Mouse (Mus musculus) spleen, embryonic (tissue): ENCODE results near the gene Serpina3j.
"Not testable (repeated sequence)": the region's sequence is repeated elsewhere in the genome, so short reads cannot be mapped to it uniquely, and the experiment has no call there.

Experiments
- CTCF ChIA-PET: fragments of 350-600 bp; sonication (Branson Sonifier 250); formaldehyde crosslinking; loops from one replicate; lab custom pipeline; 2022; lab: Charles Lee

The Serpina3j gene

GRCm38 (mm10) chr12:104314253-104314652 lies at the start of gene Serpina3j:
Gene Serpina3j, plus strand, starts transcription at chr12:104314553.
- CTCF ChIA-PET, result no interaction called here

DNA sequence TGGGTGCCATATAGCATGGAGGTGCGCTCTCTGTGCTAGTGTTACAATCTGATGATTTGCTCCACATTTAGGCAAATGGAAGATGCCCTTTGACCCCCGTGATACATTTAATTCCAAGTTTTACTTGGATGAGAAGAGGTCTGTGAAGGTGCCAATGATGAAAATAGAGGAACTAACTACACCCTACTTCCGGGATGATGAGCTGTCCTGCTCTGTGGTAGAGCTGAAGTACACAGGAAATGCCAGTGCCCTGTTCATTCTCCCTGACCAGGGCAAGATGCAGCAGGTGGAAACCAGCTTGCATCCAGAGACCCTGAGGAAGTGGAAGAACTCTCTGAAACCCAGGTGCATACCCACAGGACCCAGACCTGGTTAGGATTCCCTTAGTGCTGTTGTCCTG lies 48.0 kb upstream of the Serpina3j start:
- CTCF ChIA-PET, result no interaction called here

- CTCF ChIA-PET, result no interaction called here
Observed at GRCm38 (mm10) chr12:104278216-104279055, 35.9 kb upstream of the Serpina3j start.

GRCm38 (mm10) chr12:104279056-104279435 lies 35.3 kb upstream of the Serpina3j start:
- CTCF ChIA-PET, result no interaction called here

DNA sequence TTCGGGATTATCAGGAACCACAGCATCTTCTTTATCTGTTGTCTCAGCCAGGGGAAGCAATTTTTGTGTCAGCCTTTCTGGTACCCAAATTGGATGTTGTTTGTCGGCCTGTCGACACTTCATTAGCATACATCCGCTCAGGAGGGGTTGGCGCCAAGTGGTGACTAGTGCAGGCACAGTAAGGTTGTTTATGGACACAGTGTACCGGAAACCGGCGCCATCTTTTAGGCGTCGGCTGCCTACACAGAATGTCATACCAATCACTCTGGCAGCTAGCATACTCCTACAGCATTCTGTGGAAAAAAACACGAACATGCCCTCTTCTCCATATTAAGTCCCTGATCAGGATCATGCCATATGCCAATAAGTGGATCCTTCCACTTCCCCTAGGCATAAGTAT lies 31.0 kb upstream of the Serpina3j start:
- CTCF ChIA-PET, result no interaction called here

- CTCF ChIA-PET, result no interaction called here
Observed at GRCm38 (mm10) chr12:104288336-104288735, 26.0 kb upstream of the Serpina3j start.

DNA sequence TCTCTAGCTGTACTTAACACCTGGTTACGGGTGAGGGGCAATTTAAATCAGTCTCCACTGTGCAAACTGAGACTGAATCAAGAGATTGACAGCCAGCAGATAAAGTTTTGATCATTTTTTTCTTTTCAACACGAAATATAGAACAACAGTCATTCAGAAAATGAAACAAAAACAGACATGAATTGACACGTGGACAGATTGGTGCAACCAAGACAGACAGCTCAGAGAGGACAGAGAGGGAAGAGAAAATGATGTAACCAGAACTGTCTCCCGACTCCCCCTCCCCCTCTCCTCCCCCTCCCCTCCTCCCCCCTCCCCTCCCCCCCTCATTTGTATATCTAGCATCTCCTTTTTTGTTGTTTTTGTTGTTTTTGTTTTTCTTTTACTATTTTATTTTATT lies 24.5 kb upstream of the Serpina3j start:
- CTCF ChIA-PET, result interaction anchor here (0.7 kb wide), 1 partner anchor 249 kb away, joined by 9 read pairs; no protein-coding TSS in a partner anchor

DNA sequence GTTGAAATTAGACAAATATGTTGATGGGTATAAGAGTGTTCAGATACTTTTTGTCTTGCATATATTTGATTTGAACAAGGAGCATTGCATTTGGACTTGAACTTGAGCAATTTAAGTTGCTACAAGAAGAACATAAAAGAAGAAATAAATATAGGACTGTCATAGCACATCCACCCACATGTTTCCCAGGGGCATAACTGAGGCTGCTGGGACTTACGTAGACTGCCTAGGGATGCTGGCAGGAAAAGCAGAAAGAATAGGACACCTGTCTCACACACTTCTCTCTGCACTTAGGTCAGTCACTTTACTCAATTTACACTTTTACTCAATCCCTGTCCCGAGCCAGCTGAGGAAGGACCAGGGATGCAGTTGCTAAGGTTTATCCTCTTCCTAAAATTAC lies 20.4 kb upstream of the Serpina3j start:
- CTCF ChIA-PET, result no interaction called here

DNA sequence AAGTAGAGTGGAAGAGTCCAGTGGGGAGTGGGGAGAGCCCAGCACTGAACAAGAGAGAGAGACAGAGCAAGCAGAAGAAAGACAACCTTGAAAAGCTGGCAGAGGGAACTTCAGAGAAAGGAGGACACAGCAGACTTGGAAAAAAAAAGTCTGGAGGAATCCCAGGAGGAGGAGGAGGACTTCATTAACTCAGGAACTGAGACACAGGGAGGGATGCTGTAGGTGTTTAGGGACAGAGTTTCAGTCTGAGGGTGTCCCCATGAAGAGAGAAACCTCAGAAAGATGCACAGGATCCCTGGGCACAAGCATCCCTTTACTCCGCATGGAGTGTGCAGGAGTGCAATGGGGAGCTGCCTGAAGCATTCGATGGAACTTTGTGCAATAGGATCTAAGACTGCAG lies 16.3 kb upstream of the Serpina3j start:
- CTCF ChIA-PET, result no interaction called here

GRCm38 (mm10) chr12:104305991-104306390 lies 8.4 kb upstream of the Serpina3j start:
- CTCF ChIA-PET, result no interaction called here

DNA sequence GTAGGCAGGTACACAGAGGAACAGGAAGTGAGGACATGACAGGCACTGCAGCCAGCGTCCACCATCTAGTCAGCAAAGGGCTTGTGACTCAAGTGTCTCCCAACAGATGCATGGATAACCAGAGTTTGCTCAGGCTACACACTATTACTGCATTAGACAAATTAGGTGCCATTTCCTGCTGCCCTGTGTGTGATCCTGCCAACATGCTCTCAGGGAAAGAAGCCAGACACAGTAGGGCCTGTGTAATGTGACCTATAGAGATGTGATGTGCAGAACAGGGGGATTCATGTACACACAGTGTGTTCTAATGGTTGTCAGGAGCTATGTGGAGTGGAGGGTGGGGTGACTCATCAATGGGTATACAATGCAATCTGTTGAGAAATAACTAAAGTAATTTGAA lies 8.1 kb downstream of the Serpina3j start:
- CTCF ChIA-PET, result no interaction called here

DNA sequence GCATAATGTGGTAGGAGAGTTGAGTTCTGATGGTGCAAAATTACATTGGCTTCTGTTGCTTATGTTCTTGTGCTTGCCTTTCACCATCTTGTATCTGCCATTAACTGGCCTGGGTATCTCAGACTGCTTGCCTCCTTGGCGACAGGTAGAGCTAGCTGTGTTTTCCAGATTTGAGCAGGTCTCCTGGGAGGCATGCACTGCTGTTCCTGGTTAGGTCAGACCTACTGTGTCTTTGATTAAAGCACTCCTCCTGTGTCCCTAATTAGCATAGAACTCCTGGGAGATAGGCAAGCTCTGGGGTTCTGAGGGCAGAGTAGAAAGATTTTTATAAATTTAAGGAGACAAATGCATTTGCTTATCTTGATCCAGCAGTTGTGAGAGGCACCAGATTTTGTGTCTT lies 17.3 kb downstream of the Serpina3j start:
- CTCF ChIA-PET, result no interaction called here

DNA sequence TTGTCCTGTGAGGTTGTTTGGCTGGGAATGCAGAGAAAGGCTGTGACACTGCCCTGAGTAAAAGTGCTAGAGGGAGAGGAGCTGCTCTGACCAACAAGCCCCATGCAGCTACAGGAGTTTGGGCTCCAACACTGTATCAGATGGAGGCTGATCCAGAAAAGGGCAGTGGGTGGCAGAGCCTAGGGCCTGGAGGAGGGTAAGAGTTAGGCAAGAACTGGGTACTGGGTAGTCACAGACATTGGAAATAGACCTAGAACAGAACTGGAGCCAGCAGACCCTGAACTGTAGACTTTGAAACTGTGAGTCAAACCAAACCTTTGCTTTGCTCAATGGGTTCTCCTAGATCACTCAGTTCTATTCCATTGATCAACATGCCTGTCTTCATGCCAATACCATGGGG lies 22.5 kb downstream of the Serpina3j start:
- CTCF ChIA-PET, result not testable (repeated sequence)

DNA sequence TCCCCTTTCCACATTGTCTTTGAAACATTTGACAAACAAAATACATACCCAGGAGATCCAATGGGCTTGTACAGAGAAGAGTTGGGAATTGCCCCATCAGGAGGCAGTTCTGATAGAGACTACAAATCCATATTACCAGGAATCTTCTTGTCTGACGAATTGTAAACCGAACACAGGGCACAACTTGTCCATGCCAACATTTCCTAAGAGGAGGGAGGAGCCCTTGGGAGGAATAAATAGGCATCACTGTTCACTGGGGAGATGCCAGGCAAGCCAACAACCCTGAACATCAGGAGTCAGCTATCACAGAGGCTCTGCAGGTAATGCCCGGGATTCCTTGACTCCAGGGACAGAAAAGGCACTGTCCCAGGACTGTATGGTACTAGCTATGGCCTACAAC lies 23.9 kb downstream of the Serpina3j start, which contains the start of the genes Serpina3k and Serpina3m:
Gene Serpina3k, plus strand, starts transcription at position 261 of the 400 bp plus-strand sequence.
Gene Serpina3m, plus strand, starts transcription at position 261 of the 400 bp plus-strand sequence.
- CTCF ChIA-PET, result not testable (repeated sequence)

DNA sequence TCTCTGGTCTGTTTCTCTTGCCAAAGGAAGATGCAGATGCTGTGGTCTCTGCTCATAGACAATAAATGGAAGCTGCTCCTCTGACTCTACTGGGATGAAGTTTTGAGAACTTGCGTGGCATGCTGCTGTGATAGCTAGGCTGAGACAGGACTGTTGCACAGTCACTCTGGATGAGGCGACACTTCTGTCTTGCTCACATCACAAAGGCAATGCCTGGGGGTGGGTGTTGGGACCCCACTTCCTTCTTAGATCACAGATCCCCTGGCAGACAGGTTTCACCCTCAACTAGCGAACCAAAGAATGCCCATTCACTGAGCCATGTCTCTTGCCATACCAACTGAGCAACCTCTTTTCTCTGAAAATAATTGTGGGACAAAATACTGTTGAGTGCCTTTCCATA lies 24.4 kb downstream of the Serpina3j start:
- CTCF ChIA-PET, result no interaction called here

- CTCF ChIA-PET, result not testable (repeated sequence)
Observed at GRCm38 (mm10) chr12:104342489-104342888, 28.1 kb downstream of the Serpina3j start.

DNA sequence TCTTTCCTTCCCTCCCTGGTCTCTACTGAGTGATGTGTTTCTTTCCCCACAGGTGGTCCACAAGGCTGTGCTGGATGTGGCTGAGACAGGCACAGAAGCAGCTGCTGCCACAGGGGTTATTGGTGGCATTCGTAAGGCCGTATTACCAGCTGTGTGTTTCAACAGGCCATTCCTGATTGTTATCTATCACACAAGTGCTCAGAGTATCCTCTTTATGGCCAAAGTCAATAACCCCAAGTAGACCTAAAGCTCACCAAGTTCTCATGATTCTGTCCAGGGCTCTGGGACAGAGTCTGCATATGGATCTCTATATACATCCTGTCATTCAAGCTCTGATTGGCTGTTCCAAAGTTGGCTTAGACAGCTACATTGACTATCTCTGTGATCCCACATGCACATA lies 30.8 kb downstream of the Serpina3j start:
- CTCF ChIA-PET, result no interaction called here

DNA sequence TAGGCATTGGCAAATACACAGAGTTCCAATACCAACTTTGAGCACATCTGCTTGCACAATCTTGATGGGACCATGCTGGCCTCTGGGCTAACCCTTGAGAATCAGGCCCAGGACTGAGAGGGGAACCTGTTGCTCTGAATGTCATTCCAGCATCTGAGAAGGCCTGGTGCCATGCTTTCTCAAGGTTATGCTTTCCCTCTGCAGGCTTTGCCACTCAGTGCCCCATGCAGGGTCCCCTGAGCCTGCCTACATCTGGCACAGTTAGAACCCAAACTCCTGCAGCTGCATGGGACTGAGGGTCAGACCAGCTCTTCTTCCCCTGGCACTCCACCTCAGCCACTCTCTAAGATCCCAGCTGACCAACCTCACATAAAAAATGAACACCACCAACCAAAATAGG lies 31.4 kb downstream of the Serpina3j start:
- CTCF ChIA-PET, result no interaction called here

DNA sequence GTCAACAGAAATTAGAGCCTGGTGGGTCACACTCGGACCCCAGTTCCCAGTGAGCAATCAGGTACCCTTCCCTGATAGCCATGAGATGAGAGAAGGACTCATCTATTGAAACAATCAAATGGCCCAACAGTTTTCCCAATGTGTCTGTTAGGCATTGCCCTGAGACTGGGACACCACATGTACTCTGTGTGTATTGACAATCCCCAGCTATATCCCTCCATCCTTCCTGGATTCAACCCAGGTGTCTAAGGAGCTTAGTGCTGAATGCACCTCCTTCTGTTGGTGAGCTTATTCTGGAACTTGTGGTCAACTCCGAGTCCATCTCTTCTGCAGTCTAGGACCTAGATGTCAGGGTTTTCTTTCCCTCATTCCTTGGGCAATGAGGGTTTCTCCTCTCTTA lies 32.7 kb downstream of the Serpina3j start:
- CTCF ChIA-PET, result no interaction called here

- CTCF ChIA-PET, result not testable (repeated sequence)
Observed at GRCm38 (mm10) chr12:104351812-104352211, 37.5 kb downstream of the Serpina3j start.

DNA sequence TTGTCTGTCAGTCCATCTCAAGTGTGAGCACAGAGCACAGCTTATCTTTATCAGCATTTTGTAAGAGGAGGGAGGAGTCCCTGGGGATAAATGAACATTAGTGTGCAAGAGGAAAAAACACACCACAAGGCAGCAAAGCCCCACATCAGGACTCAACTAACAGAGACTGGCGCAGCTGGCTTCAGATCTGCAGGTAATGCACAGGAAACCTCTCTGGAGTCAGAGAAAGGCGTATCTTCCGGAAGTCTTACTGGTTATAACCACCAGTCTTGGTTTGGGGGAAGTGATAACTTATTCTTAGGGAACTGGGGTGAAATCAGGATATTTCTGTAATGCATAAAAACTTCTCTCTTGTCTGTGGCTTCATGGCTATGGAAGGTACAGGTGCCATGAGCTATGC lies 41.7 kb downstream of the Serpina3j start:
- CTCF ChIA-PET, result no interaction called here

DNA sequence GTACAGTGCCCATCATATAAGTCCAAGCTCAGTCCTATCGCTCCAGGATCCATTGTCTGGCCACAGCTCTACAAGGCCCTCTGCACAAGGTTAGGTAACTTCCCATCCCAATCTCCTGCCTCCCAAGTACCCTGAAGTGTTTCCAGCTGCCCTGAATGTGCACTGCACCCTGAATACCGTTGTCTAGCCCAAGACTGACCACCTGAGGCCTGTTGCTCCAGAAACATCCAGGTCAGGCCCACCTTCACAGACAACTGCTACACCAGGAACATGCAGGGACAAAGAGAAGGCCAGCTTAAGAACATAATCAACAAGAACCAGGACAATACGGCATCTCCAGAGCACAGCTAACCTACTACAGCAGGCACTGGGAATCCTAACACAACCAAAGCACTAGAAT lies 55.6 kb downstream of the Serpina3j start:
- CTCF ChIA-PET, result no interaction called here
